In genomic region chr14:86937953-86938352, GRCm38 (mm10) we compare ENCODE assay signal across 27 mouse cellular contexts.
DNase-seq lines count a peak whose midpoint lies in the region; ATAC-seq and TF ChIP-seq lines count a peak whose summit lies in the region.
"Had no signal": no experiment of that assay in that cellular context is flagged by ENCODE, and none has a peak within 500 bp of the region (broad histone marks: within the 10 kb centered on the region; RNA-seq: fewer than 3 reads in every experiment).

No protein-coding gene starts in this region.

- no peak for TF ChIP-seq CTCF in midbrain, postnatal 0 days (IDR thresholded peaks at IDR 0.05)

- WGBS in midbrain, embryonic 16.5 days, result 80% methylated on average over 2 of the region's 2 CpGs
- 85% methylated on average over 2 of the region's 2 CpGs for WGBS in midbrain, postnatal 0 days
- 69% methylated on average over 2 of the region's 2 CpGs for WGBS in forebrain, embryonic 13.5 days
- WGBS in forebrain, embryonic 16.5 days, result 70% methylated on average over 2 of the region's 2 CpGs

- no peaks in the 10 kb centered on the region for H3K27me3 ChIP-seq in midbrain, embryonic 16.5 days (ENCODE audit: control insufficient read depth, insufficient read depth, low read depth, low read length)
- H3K27me3 ChIP-seq in midbrain, postnatal 0 days (ENCODE audit: insufficient read depth, low read length), result no peaks in the 10 kb centered on the region
- no peaks in the 10 kb centered on the region for H3K27me3 ChIP-seq in forebrain, embryonic 13.5 days
- no peaks in the 10 kb centered on the region for H3K27me3 ChIP-seq in forebrain, embryonic 16.5 days (replicated peaks; ENCODE audit: control insufficient read depth, insufficient read depth, low read length)
- H3K27me3 ChIP-seq: embryonic facial prominence, embryonic 12.5 days; embryonic facial prominence, embryonic 15.5 days; heart, embryonic 12.5 days; heart, embryonic 15.5 days had no signal

- no peaks in the 10 kb centered on the region for H3K9me3 ChIP-seq in midbrain, embryonic 16.5 days (replicated peaks; ENCODE audit: control insufficient read depth, low read length, poor library complexity, severe bottlenecking)
- H3K9me3 ChIP-seq in midbrain, postnatal 0 days (ENCODE audit: low read length), result no peaks in the 10 kb centered on the region
- H3K9me3 ChIP-seq in forebrain, embryonic 13.5 days (replicated peaks), result no peaks in the 10 kb centered on the region
- no peaks in the 10 kb centered on the region for H3K9me3 ChIP-seq in forebrain, embryonic 16.5 days (ENCODE audit: control insufficient read depth, low read length)
- H3K9me3 ChIP-seq: embryonic facial prominence, embryonic 12.5 days; embryonic facial prominence, embryonic 15.5 days; heart, embryonic 12.5 days; heart, embryonic 15.5 days had no signal

- 0 out of 2 replicates have a peak, but pooled peaks have one; percentile 11 for ATAC-seq in midbrain, embryonic 16.5 days
- no peak for ATAC-seq in midbrain, postnatal 0 days (ENCODE audit: low FRiP score)
- ATAC-seq in forebrain, embryonic 13.5 days, result peak; percentile 91
- ATAC-seq in forebrain, embryonic 16.5 days, result peak; percentile 84
- ATAC-seq: CD4-positive, CD25-positive, alpha-beta regulatory T cell, adult 4 months; hindbrain, postnatal 0 days; inflammation-experienced regulatory T-cells, adult 6 months; intestine, embryonic 16.5 days had no signal

- H3K36me3 ChIP-seq in midbrain, embryonic 16.5 days (ENCODE audit: control insufficient read depth, insufficient read depth, low read length), result no peaks in the 10 kb centered on the region
- H3K36me3 ChIP-seq in midbrain, postnatal 0 days (ENCODE audit: insufficient read depth, low read length), result no peaks in the 10 kb centered on the region
- no peaks in the 10 kb centered on the region for H3K36me3 ChIP-seq in forebrain, embryonic 13.5 days (ENCODE audit: poor library complexity, severe bottlenecking)
- H3K36me3 ChIP-seq in forebrain, embryonic 16.5 days (ENCODE audit: control insufficient read depth, insufficient read depth), result no peaks in the 10 kb centered on the region
- H3K36me3 ChIP-seq: embryonic facial prominence, embryonic 12.5 days; embryonic facial prominence, embryonic 15.5 days; heart, embryonic 15.5 days had no signal

- H3K9ac ChIP-seq in midbrain, embryonic 16.5 days (ENCODE audit: low read depth, low read length), result no peak overlapping the region
- no peak overlapping the region for H3K9ac ChIP-seq in midbrain, postnatal 0 days (replicated peaks; ENCODE audit: low read length, poor library complexity, severe bottlenecking)
- no peak overlapping the region for H3K9ac ChIP-seq in forebrain, embryonic 13.5 days
- no peak overlapping the region for H3K9ac ChIP-seq in forebrain, embryonic 16.5 days (replicated peaks; ENCODE audit: low read depth, low read length)
- H3K9ac ChIP-seq: embryonic facial prominence, embryonic 12.5 days; embryonic facial prominence, embryonic 15.5 days; heart, embryonic 12.5 days; heart, embryonic 15.5 days; hindbrain, embryonic 14.5 days had no signal

- no peak overlapping the region for H3K4me2 ChIP-seq in midbrain, embryonic 16.5 days (ENCODE audit: low read length)
- H3K4me2 ChIP-seq in midbrain, postnatal 0 days (ENCODE audit: low read depth, low read length, poor library complexity, severe bottlenecking), result no peak overlapping the region
- no peak overlapping the region for H3K4me2 ChIP-seq in forebrain, embryonic 13.5 days
- H3K4me2 ChIP-seq in forebrain, embryonic 16.5 days (ENCODE audit: low read length), result no peak overlapping the region
- H3K4me2 ChIP-seq: embryonic facial prominence, embryonic 12.5 days; embryonic facial prominence, embryonic 15.5 days; heart, embryonic 12.5 days; heart, embryonic 15.5 days; hindbrain, embryonic 14.5 days had no signal

- DNase-seq in midbrain, postnatal 0 days (ENCODE audit: low spot score), result no peak
- DNase-seq in c-Kit-positive CD71-positive TER-119-positive erythroid progenitor cells, embryonic 14.5 days (ENCODE audit: low spot score), result no peak
- DNase-seq in urinary bladder, adult 18-20 months (ENCODE audit: low spot score in 2 of 2), result no peak
- DNase-seq: adrenal gland, adult 2 months; adrenal gland, postnatal 14 days; cerebellum, adult 2 months; cerebellum, adult 9-11 months; cerebellum, postnatal 25 days; gastrocnemius, adult 2 months; gastrocnemius, postnatal 14 days; heart, adult 18-20 months; heart, postnatal 14 days; heart, postnatal 4 days; kidney, adult 18-20 months had no signal

- H3K4me3 ChIP-seq in midbrain, embryonic 16.5 days (ENCODE audit: low read depth, low read length), result no peak overlapping the region
- H3K4me3 ChIP-seq in midbrain, postnatal 0 days (ENCODE audit: low read depth, low read length), result no peak overlapping the region
- H3K4me3 ChIP-seq in forebrain, embryonic 13.5 days, result no peak overlapping the region
- H3K4me3 ChIP-seq in forebrain, embryonic 16.5 days (replicated peaks; ENCODE audit: low read length), result no peak overlapping the region
- H3K4me3 ChIP-seq: embryonic facial prominence, embryonic 12.5 days; embryonic facial prominence, embryonic 15.5 days; erythroblast, embryonic 14.5 days; gastrocnemius, adult 2 months; heart, embryonic 12.5 days; heart, embryonic 15.5 days had no signal

- H3K27ac ChIP-seq in midbrain, embryonic 16.5 days (ENCODE audit: low read length), result no peak overlapping the region
- H3K27ac ChIP-seq in midbrain, postnatal 0 days (ENCODE audit: low read depth, low read length), result no peak overlapping the region
- no peak overlapping the region for H3K27ac ChIP-seq in forebrain, embryonic 13.5 days
- no peak overlapping the region for H3K27ac ChIP-seq in forebrain, embryonic 16.5 days (ENCODE audit: low read length)
- H3K27ac ChIP-seq: embryonic facial prominence, embryonic 12.5 days; embryonic facial prominence, embryonic 15.5 days; gastrocnemius, adult 2 months; heart, embryonic 15.5 days; hindbrain, embryonic 14.5 days; hindbrain, postnatal 0 days had no signal

- no peaks in the 10 kb centered on the region for H3K4me1 ChIP-seq in midbrain, embryonic 16.5 days (ENCODE audit: control insufficient read depth, insufficient read depth, low read length)
- no peaks in the 10 kb centered on the region for H3K4me1 ChIP-seq in midbrain, postnatal 0 days (ENCODE audit: insufficient read depth, low read length)
- H3K4me1 ChIP-seq in forebrain, embryonic 13.5 days, result 0 out of 2 replicates have a peak, but pooled peaks cover 3% of the 10 kb centered on the region
- no peaks in the 10 kb centered on the region for H3K4me1 ChIP-seq in forebrain, embryonic 16.5 days (replicated peaks; ENCODE audit: control insufficient read depth, insufficient read depth, low read length)
- H3K4me1 ChIP-seq: embryonic facial prominence, embryonic 12.5 days; embryonic facial prominence, embryonic 15.5 days; heart, embryonic 12.5 days had no signal
